Mouse (Mus musculus) stomach, postnatal 0 days (tissue): ENCODE measurements at regions not wholly inside any gene's neighbourhood (a gene's known extent, or its start where the extent isn't known, plus 50 kb on each side); places are given as distances from the start of the nearest gene placed in this dataset.

Experiments used
- CTCF ChIP-seq: IDR thresholded peaks from 2 replicates; pipeline ENCODE4 v1.5.1; 2016; ENCODE audit warnings: antibody characterized with exemption, low read depth, mild to moderate bottlenecking, moderate library complexity
- EP300 ChIP-seq: optimal IDR thresholded peaks from 2 replicates; pipeline ENCODE3; 2016; ENCODE audit warnings: antibody characterized with exemption

DNA sequence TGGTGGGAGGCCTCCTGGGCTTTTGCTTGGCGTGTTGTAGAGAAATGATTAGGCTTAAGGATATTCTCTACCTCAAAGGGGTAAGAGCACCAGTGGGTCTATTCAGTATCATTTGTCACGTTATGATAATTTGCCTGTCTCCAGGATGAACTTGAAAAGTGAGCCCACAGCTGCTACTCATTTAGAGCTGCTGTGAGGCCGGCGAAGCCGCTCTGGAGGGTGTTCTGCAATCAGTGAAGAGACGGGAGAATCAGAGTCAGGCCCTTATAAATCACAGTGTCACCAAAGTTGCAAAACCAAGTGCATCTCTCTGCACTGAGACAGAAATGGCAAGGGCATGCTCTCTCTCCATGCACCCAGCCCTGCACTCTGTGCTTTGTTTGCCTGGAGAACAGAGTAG, 467.7 kb upstream of the Nrp1 start:
- TF ChIP-seq CTCF (no peak), EP300 (no peak)
